Mouse (Mus musculus): Measurements from ENCODE around the gene Tmem221. TPM values are rescaled to one million over a fixed set of nuclear protein-coding genes. Genes with fewer than 3 reads are reported as not detected.
A peak's percentile ranks its signal among the peaks of the same experiment; 100 is the strongest.

Gene Tmem221
- polyA plus RNA-seq, 1 experiment from 2014 or later, result 0.23 TPM

- H3K9ac ChIP-seq, result no peak overlapping the region
Measured at GRCm38 (mm10) chr8:71594324-71594722, 35.7 kb upstream of the Tmem221 start.

DNA sequence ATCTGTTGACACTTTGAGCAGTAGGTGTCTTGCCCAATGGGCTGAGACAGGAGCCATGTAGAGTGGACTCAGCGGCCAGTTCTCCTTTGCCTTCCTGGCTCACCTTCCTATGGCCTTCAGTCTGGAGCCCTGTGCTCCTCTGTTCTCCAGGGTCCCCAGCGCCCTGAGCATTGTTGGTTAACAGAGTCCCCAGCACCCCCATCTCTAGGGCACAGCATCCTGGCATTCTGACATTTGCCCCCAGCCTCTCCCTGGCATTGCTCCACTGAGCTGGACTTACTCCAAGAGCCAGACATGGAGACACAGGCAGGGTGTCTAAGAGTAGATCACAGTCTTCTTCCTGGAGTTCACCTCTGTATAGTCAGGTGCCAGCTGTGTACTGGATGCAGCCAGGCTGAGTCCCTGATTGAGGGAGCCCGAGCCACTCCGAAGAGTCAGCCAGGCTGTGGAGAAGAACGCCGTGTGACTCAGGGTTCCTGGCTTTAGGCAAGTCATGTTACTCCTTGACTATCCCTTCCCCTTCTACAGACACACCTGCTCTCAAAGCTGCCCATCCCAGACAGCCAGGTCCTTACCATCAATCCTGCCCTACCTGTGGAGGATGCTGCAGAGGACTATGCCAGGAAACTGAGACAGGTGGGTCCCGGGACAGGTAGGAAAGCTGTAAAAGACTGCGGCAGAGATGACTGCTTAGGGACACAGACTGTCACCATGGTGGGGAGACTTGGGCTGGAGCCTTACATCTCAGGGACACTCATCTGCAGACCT is 35.1 kb upstream of the Tmem221 start:
- H3K36me3 ChIP-seq, result no peaks in the 10 kb centered on the region
- H3K9ac ChIP-seq, result no peak overlapping the region
- H3K27me3 ChIP-seq, result no peaks in the 10 kb centered on the region
- H3K4me3 ChIP-seq, result no peak overlapping the region
- H3K9me3 ChIP-seq, result no peaks in the 10 kb centered on the region
- WGBS, result 95% methylated on average over 8 of the region's 8 CpGs
- ATAC-seq (ENCODE audit: insufficient number of reproducible peaks, insufficient read depth, low FRiP score, low TSS enrichment), result no peak
- H3K27ac ChIP-seq, result no peak overlapping the region
- peak overlapping the region; percentile 92; the same call in 1 of the 2 replicates for H3K4me2 ChIP-seq (replicated peaks)
- peaks cover 32% of the 10 kb centered on the region for H3K4me1 ChIP-seq

More at GRCm38 (mm10) chr8:71594324-71594722, 35.7 kb upstream of the Tmem221 start:
- H3K4me2 ChIP-seq (replicated peaks), result no peak overlapping the region
- no peak overlapping the region for H3K27ac ChIP-seq
- 97% methylated on average over 4 of the region's 4 CpGs for WGBS
- H3K9me3 ChIP-seq, result no peaks in the 10 kb centered on the region
- no peak for ATAC-seq (ENCODE audit: insufficient number of reproducible peaks, insufficient read depth, low FRiP score, low TSS enrichment)
- H3K4me3 ChIP-seq, result no peak overlapping the region
- no peaks in the 10 kb centered on the region for H3K27me3 ChIP-seq
- H3K4me1 ChIP-seq, result peaks cover 32% of the 10 kb centered on the region
- H3K36me3 ChIP-seq, result no peaks in the 10 kb centered on the region

DNA sequence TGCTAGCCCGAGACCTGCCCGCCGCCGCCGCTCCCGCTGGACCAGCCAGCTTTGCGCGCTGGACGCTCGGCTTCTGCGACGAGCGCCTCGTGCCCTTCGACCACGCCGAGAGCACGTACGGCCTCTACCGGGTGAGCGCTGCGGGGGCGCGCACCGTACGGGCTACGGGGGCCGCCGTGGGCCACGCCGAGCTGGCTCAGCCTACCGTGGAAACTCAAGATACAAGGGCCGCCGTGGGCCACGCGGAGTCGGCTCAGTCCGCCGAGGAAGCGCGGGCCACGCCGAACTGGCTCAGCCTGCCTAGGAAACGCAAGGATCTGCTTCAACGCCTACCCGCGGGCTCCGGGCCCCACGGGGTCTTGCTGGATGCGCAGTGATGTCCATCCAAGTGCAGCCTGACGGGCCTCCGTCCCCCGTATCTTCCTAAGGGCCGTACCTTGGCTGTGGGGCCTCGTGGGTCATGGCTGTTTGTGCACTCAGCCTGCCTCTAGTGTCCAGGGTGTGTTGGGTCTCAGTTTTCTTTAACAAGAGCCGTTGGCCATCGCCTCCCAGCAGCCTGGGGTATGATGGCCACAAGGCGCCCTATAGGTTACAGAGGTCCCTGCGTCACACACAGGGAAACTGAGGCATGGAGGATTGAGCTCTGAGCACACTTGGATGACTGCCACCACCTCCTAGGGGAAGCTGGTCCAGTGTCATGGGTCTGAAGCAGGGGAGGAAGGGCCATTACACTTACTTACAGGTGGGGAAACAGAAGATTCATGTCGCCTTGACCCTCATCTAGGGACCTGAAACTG is 33.9 kb upstream of the Tmem221 start:
- Histone ChIP-seq H3K4me2 (replicated peaks) (peak overlapping the region; percentile 92), H3K27ac (peak overlapping the region; percentile 98), H3K9me3 (no peaks in the 10 kb centered on the region), H3K4me1 (peaks cover 32% of the 10 kb centered on the region), H3K9ac (peak overlapping the region; percentile 95), H3K27me3 (no peaks in the 10 kb centered on the region), H3K4me3 (peak overlapping the region; percentile 93), H3K36me3 (no peaks in the 10 kb centered on the region)
- 4% methylated on average over 60 of the region's 60 CpGs for WGBS
- ATAC-seq (ENCODE audit: insufficient number of reproducible peaks, insufficient read depth, low FRiP score, low TSS enrichment), result peak; percentile 30

GRCm38 (mm10) chr8:71591471-71592373 is 33.1 kb upstream of the Tmem221 start, which contains the start of gene Pgls:
Pgls (plus strand) TSS chr8:71592176.
- H3K4me3 ChIP-seq, result peak within 1 kb of the TSS; percentile 93
- no peaks in the 10 kb centered on the region for H3K27me3 ChIP-seq
- no peaks in the 10 kb centered on the region for H3K36me3 ChIP-seq
- peak; percentile 77 for ATAC-seq (ENCODE audit: insufficient number of reproducible peaks, insufficient read depth, low FRiP score, low TSS enrichment)
- H3K4me1 ChIP-seq, result peaks cover 32% of the 10 kb centered on the region
- H3K9ac ChIP-seq, result peak within 1 kb of the TSS; percentile 95
- peak within 1 kb of the TSS; percentile 98 for H3K27ac ChIP-seq
- peak within 1 kb of the TSS; percentile 92 for H3K4me2 ChIP-seq (replicated peaks)
- WGBS, result under 1% methylated on average over 71 of the region's 71 CpGs
- no peaks in the 10 kb centered on the region for H3K9me3 ChIP-seq

- 29% methylated on average over 5 of the region's 5 CpGs for WGBS
- peak overlapping the region; percentile 92 for H3K4me2 ChIP-seq (replicated peaks)
- H3K27me3 ChIP-seq, result no peaks in the 10 kb centered on the region
- no peak overlapping the region for H3K27ac ChIP-seq
- H3K9ac ChIP-seq, result peak overlapping the region; percentile 95
- no peaks in the 10 kb centered on the region for H3K9me3 ChIP-seq
- H3K4me1 ChIP-seq, result peaks cover 29% of the 10 kb centered on the region
- no peak for ATAC-seq (ENCODE audit: insufficient number of reproducible peaks, insufficient read depth, low FRiP score, low TSS enrichment)
- H3K4me3 ChIP-seq, result peak overlapping the region; percentile 93
- peaks cover 2% of the 10 kb centered on the region; the same call in 1 of the 2 replicates for H3K36me3 ChIP-seq
Measured at GRCm38 (mm10) chr8:71591017-71591416, 32.3 kb upstream of the Tmem221 start.

- no peak overlapping the region for H3K4me3 ChIP-seq
- 63% methylated on average over 3 of the region's 3 CpGs for WGBS
Measured at GRCm38 (mm10) chr8:71588762-71589161, 30.1 kb upstream of the Tmem221 start.

DNA sequence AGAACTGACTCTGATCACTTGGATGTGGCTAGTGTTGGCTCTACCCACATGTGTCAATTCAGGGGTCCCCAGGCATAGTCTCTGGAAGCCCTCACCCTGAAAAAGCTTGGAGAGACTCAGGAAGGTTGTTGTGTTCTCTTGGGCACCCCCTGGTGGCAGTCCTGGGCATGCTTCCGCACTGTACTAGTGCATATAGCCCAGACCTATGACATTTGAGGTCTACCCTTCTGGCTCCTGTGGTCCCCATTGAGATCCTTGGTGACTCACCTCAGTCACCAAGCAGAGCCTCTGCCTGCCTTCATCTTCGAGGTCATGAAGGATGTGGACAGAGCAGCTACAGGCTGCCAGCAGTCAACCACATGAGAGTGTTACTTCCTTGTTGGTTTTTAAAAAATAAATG is 28.2 kb upstream of the Tmem221 start:
- Histone ChIP-seq H3K27ac (no peak overlapping the region), H3K36me3 (peaks cover 23% of the 10 kb centered on the region), H3K9me3 (no peaks in the 10 kb centered on the region), H3K27me3 (no peaks in the 10 kb centered on the region), H3K4me1 (peaks cover 9% of the 10 kb centered on the region), H3K4me2 (replicated peaks) (no peak overlapping the region), H3K4me3 (no peak overlapping the region), H3K9ac (no peak overlapping the region)
- no peak for ATAC-seq (ENCODE audit: insufficient number of reproducible peaks, insufficient read depth, low FRiP score, low TSS enrichment)
- 72% methylated on average over 2 of the region's 2 CpGs for WGBS

More at GRCm38 (mm10) chr8:71588762-71589161, 30.1 kb upstream of the Tmem221 start:
- peaks cover 21% of the 10 kb centered on the region for H3K4me1 ChIP-seq
- H3K27ac ChIP-seq, result no peak overlapping the region
- H3K9me3 ChIP-seq, result no peaks in the 10 kb centered on the region
- no peak overlapping the region for H3K9ac ChIP-seq
- H3K27me3 ChIP-seq, result no peaks in the 10 kb centered on the region
- no peak overlapping the region for H3K4me2 ChIP-seq (replicated peaks)
- H3K36me3 ChIP-seq, result peaks cover 23% of the 10 kb centered on the region
- ATAC-seq (ENCODE audit: insufficient number of reproducible peaks, insufficient read depth, low FRiP score, low TSS enrichment), result no peak

DNA sequence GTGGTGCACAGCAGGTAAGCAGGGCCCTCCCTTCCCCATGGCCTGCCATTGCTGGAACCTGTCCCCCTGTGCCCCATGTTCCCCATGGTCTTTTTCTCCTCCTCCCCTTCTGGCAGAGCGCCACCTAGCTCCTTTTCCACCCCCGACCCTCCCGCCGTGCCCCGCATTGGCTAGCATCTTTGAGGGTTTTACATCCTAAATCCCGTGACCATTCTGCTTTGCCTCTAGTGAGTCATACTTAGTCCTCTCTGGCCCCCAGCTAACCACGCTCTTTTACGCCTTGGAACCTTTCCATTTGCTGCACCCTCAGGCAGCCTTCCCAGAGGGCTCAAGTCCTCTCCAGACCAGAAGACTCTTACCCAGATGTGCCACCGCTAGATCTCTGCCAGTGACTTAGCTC is 21.5 kb upstream of the Tmem221 start:
- Histone ChIP-seq H3K4me2 (replicated peaks) (no peak overlapping the region), H3K4me3 (no peak overlapping the region), H3K9me3 (no peaks in the 10 kb centered on the region), H3K4me1 (no peaks in the 10 kb centered on the region), H3K36me3 (peaks cover 26% of the 10 kb centered on the region), H3K27ac (no peak overlapping the region), H3K9ac (no peak overlapping the region), H3K27me3 (peaks cover 4% of the 10 kb centered on the region; the same call in 1 of the 2 replicates)
- ATAC-seq (ENCODE audit: insufficient number of reproducible peaks, insufficient read depth, low FRiP score, low TSS enrichment), result no peak
- WGBS, result 33% methylated on average over 9 of the region's 9 CpGs

- Histone ChIP-seq H3K27ac (no peak overlapping the region), H3K9ac (no peak overlapping the region), H3K9me3 (no peaks in the 10 kb centered on the region), H3K36me3 (peaks cover 19% of the 10 kb centered on the region), H3K4me3 (no peak overlapping the region), H3K4me2 (replicated peaks) (no peak overlapping the region), H3K4me1 (no peaks in the 10 kb centered on the region), H3K27me3 (peaks cover 4% of the 10 kb centered on the region; the same call in 1 of the 2 replicates)
- no peak for ATAC-seq (ENCODE audit: insufficient number of reproducible peaks, insufficient read depth, low FRiP score, low TSS enrichment)
- WGBS, result 85% methylated on average over 14 of the region's 14 CpGs
Measured at GRCm38 (mm10) chr8:71579476-71579875, 20.8 kb upstream of the Tmem221 start.

DNA sequence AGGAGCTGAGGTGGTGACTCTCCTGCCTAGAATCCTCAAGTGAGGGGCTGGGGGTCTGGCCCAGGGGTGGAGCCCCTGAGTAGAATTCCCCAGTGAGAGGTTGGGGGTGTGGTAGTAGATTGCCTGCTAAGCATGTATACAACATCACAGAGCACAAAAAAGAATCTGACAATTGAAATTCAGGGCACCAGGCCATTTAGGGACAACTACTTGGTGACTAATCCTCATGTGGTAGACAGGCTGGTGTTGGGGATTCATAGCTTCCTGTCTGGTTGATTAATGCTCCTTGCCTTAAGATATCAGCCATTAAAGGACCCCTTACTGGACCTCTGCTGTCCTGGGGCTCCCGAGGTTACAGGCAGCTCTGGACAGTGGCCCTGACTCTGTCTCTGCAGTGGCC is 20.3 kb upstream of the Tmem221 start:
- no peaks in the 10 kb centered on the region for H3K9me3 ChIP-seq
- no peaks in the 10 kb centered on the region for H3K4me1 ChIP-seq
- H3K4me3 ChIP-seq, result no peak overlapping the region
- WGBS, result 65% methylated on average over 1 of the region's 1 CpGs
- no peak overlapping the region for H3K4me2 ChIP-seq (replicated peaks)
- ATAC-seq (ENCODE audit: insufficient number of reproducible peaks, insufficient read depth, low FRiP score, low TSS enrichment), result no peak
- H3K36me3 ChIP-seq, result peaks cover 14% of the 10 kb centered on the region; the same call in 1 of the 2 replicates
- H3K27me3 ChIP-seq, result peaks cover 4% of the 10 kb centered on the region; the same call in 1 of the 2 replicates
- H3K27ac ChIP-seq, result no peak overlapping the region
- no peak overlapping the region for H3K9ac ChIP-seq

GRCm38 (mm10) chr8:71577856-71578387 is 19.3 kb upstream of the Tmem221 start:
- 71% methylated on average over 4 of the region's 4 CpGs for WGBS
- Histone ChIP-seq H3K27ac (no peak overlapping the region), H3K9me3 (no peaks in the 10 kb centered on the region), H3K4me2 (replicated peaks) (no peak overlapping the region), H3K9ac (no peak overlapping the region), H3K36me3 (peaks cover 14% of the 10 kb centered on the region; the same call in 1 of the 2 replicates), H3K27me3 (peaks cover 4% of the 10 kb centered on the region; the same call in 1 of the 2 replicates), H3K4me1 (no peaks in the 10 kb centered on the region), H3K4me3 (no peak overlapping the region)
- no peak for ATAC-seq (ENCODE audit: insufficient number of reproducible peaks, insufficient read depth, low FRiP score, low TSS enrichment)
